Mouse (Mus musculus) large intestine, adult 2 months (tissue): ENCODE measurements around the gene Otx1. TPM values are rescaled to one million over a fixed set of nuclear protein-coding genes. Genes with fewer than 3 reads are reported as not detected.

Experiments
- DNase-seq: peaks from one replicate; pipeline ENCODE4 v3.0.0-alpha.2; 2012; ENCODE audit warnings: low read depth, low spot score
- WGBS: fragments of 180-500 bp; shearing (Covaris S2); methylation state at CpG from one replicate; pipeline ENCODE4 v1.1.7; 2018; 5-methylcytosine and 5-hydroxymethylcytosine counted together
- polyA plus RNA-seq: library from polyadenylated mRNA; depleted of rRNA; stranded (reverse); fragments of >200 nt; gene quantifications from 2 replicates; pipeline ENCODE4 v1.2.3, GENCODE M21; 2012; rRNA removed

The Otx1 gene
- not detected in 2 replicates for polyA plus RNA-seq

GRCm38 (mm10) chr11:22002783-22003340, at the start of gene Otx1:
Gene Otx1 (minus strand): TSS chr11:22002897.
- 3% methylated on average over 34 of the region's 34 CpGs for WGBS
- DNase-seq, result no peak

GRCm38 (mm10) chr11:22050864-22051263, 48.2 kb upstream of the Otx1 start:
- 68% methylated on average over 7 of the region's 7 CpGs for WGBS
- DNase-seq, result no peak

GRCm38 (mm10) chr11:22039854-22040426, 37.2 kb upstream of the Otx1 start:
- 88% methylated on average over 6 of the region's 6 CpGs for WGBS
- DNase-seq, result no peak

GRCm38 (mm10) chr11:22034564-22035105, 31.9 kb upstream of the Otx1 start:
- no peak for DNase-seq
- WGBS, result 71% methylated on average over 7 of the region's 7 CpGs

- DNase-seq, result no peak
- WGBS, result 95% methylated on average over 3 of the region's 3 CpGs
These were observed 30.9 kb upstream of the Otx1 start for GRCm38 (mm10) chr11:22033582-22033981.

GRCm38 (mm10) chr11:22020602-22021001, 17.9 kb upstream of the Otx1 start:
- no peak for DNase-seq
- 95% methylated on average over 2 of the region's 2 CpGs for WGBS

GRCm38 (mm10) chr11:22017444-22017843, 14.7 kb upstream of the Otx1 start:
- DNase-seq, result no peak
- WGBS, result 89% methylated on average over 8 of the region's 8 CpGs

GRCm38 (mm10) chr11:22016341-22016740, 13.6 kb upstream of the Otx1 start:
- 85% methylated on average over 3 of the region's 3 CpGs for WGBS
- DNase-seq, result no peak

- DNase-seq, result no peak
- WGBS, result 84% methylated on average over 2 of the region's 2 CpGs
These were observed 6.1 kb upstream of the Otx1 start for GRCm38 (mm10) chr11:22008817-22009216.

GRCm38 (mm10) chr11:22008129-22008596, 5.5 kb upstream of the Otx1 start:
- 54% methylated on average over 10 of the region's 10 CpGs for WGBS
- DNase-seq, result no peak

- DNase-seq, result no peak
- WGBS, result 71% methylated on average over 6 of the region's 6 CpGs
These were observed 5.0 kb upstream of the Otx1 start for GRCm38 (mm10) chr11:22007781-22008110.

GRCm38 (mm10) chr11:22007088-22007780, 4.5 kb upstream of the Otx1 start:
- WGBS, result 79% methylated on average over 20 of the region's 20 CpGs
- no peak for DNase-seq

GRCm38 (mm10) chr11:22006471-22007087, 3.9 kb upstream of the Otx1 start:
- WGBS, result 90% methylated on average over 12 of the region's 12 CpGs
- no peak for DNase-seq

GRCm38 (mm10) chr11:22005281-22005870, 2.7 kb upstream of the Otx1 start:
- WGBS, result 88% methylated on average over 9 of the region's 9 CpGs
- DNase-seq, result no peak

- WGBS, result 37% methylated on average over 18 of the region's 18 CpGs
- no peak for DNase-seq
These were observed 1.7 kb upstream of the Otx1 start for GRCm38 (mm10) chr11:22004331-22004841.

- no peak for DNase-seq
- WGBS, result 6% methylated on average over 31 of the region's 31 CpGs
These were observed 764 bp upstream of the Otx1 start for GRCm38 (mm10) chr11:22003341-22003981.

GRCm38 (mm10) chr11:22002062-22002782, 475 bp downstream of the Otx1 start:
- WGBS, result 2% methylated on average over 34 of the region's 34 CpGs
- no peak for DNase-seq

- no peak for DNase-seq
- 2% methylated on average over 51 of the region's 59 CpGs for WGBS
These were observed 1.2 kb downstream of the Otx1 start for GRCm38 (mm10) chr11:22001321-22002061.
